Mouse (Mus musculus) bone marrow, adult 2 months (tissue): ENCODE measurements around the gene Gpr180. TPM values are rescaled to one million over a fixed set of nuclear protein-coding genes. Genes with fewer than 3 reads are reported as not detected.

Experiments used
- H3K27ac ChIP-seq: fragments of 200-500 bp; 2 replicates; pipeline ENCODE4 v1.5.1; 2012; ENCODE audit warnings: low read depth, mild to moderate bottlenecking, control low read depth, inconsistent platforms, low read length; ENCODE audit not compliant: control insufficient read depth, poor library complexity, insufficient read depth
- H3K4me1 ChIP-seq: fragments of 200-500 bp; 2 replicates; pipeline ENCODE4 v1.6.1; 2011; ENCODE audit warnings: low read length; ENCODE audit not compliant: control insufficient read depth, insufficient read depth
- H3K4me3 ChIP-seq: fragments of 200-500 bp; replicated peaks from 2 replicates; pipeline ENCODE3; 2011; ENCODE audit warnings: mild to moderate bottlenecking, low read depth, low read length, control low read depth; ENCODE audit not compliant: control insufficient read depth
- CTCF ChIP-seq: fragments of 200-500 bp; IDR thresholded peaks from 2 replicates; pipeline ENCODE4 v1.5.1; 2011; ENCODE audit warnings: low read length, control low read depth; ENCODE audit not compliant: control insufficient read depth, insufficient read depth
- POLR2A ChIP-seq: fragments of 200-500 bp; IDR thresholded peaks from 2 replicates; pipeline ENCODE4 v1.6.1; 2011; ENCODE audit warnings: low read depth, mild to moderate bottlenecking, control low read depth, low read length, borderline replicate concordance; ENCODE audit not compliant: control insufficient read depth
- WGBS: fragments of 180-500 bp; shearing (Covaris S2); methylation state at CpG from one replicate; pipeline ENCODE4 v1.1.7; 2018; 5-methylcytosine and 5-hydroxymethylcytosine counted together
- polyA plus RNA-seq: library from polyadenylated mRNA; stranded (reverse); fragments of >200 nt; gene quantifications from 2 replicates; pipeline ENCODE4 v1.2.4, GENCODE M21; 2011; ENCODE audit warnings: low replicate concordance; ENCODE audit not compliant: missing spikeins, insufficient read depth, insufficient read length

The Gpr180 gene
- polyA plus RNA-seq, 1 experiment: 4.0 TPM

DNA sequence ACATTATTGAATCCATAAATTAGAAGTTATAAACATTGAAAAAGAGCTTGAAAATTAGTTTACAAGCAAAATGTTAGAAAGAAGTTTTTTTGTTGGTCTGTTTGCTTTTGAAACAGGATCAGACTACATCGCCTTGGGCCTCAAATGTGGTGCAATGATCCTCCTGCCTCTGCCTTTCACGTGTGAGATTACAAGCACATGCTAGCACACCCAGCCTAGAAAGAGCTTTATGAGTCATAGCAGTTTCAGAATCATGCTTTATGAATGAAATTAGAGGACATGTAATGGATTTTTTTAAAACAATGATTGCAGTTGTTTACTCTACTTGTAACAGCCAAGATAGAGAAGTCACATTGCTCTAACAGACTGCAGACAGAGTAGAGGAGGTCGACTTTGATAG, 24.8 kb downstream of the Gpr180 start:
- Histone ChIP-seq H3K4me3 (no peak overlapping the region), H3K27ac (no peak overlapping the region), H3K4me1 (no peaks in the 10 kb centered on the region)
- WGBS: 74% methylated on average over 3 of the region's 3 CpGs
- no peak for TF ChIP-seq CTCF
- TF ChIP-seq POLR2A: no peak

DNA sequence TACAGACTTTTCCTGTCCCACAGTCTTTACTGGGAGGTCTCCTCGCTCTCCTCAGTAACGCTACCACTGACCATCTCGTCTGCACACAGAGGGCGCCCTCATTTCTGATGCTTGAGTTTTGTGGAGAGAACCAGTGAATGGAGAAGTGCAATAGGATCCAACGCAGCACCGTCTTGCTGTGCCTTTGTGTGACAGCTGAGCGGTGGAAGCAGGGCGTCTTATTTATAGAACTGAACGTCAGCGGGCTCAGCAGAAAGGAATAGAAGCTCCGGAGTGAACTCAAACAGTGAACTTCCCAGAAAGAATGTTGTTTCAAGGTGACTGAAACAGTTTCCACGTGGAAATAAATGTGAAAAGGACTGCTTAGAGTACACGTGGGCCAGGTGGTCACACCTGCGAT, 25.7 kb downstream of the Gpr180 start:
- TF ChIP-seq CTCF: no peak
- no peak for TF ChIP-seq POLR2A
- Histone ChIP-seq H3K27ac (no peak overlapping the region), H3K4me3 (no peak overlapping the region), H3K4me1 (no peaks in the 10 kb centered on the region)
- WGBS: 89% methylated on average over 14 of the region's 14 CpGs

DNA sequence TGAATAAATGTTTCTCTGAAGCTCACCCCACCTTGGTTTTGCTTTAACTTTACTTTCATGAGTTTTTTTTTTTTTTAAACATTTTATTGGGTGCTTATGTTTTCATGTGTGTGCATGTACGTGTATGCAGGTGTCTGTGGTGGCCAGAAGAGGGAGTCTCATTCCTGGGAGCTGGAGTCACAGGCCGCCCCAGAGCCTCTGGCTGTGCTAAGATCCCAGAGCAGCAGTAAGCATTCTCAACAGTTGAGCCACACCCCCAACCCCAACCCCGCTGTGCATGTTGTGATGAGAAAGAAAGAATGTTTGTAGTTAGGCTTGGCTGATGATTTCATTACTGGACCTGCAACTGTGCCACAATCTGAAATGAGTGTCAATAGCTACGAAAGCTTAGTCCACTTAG, 31.8 kb downstream of the Gpr180 start:
- no peak overlapping the region for H3K27ac ChIP-seq
- WGBS: 87% methylated on average over 4 of the region's 4 CpGs
- no peaks in the 10 kb centered on the region for H3K4me1 ChIP-seq
- H3K4me3 ChIP-seq: no peak overlapping the region
- TF ChIP-seq POLR2A: no peak

DNA sequence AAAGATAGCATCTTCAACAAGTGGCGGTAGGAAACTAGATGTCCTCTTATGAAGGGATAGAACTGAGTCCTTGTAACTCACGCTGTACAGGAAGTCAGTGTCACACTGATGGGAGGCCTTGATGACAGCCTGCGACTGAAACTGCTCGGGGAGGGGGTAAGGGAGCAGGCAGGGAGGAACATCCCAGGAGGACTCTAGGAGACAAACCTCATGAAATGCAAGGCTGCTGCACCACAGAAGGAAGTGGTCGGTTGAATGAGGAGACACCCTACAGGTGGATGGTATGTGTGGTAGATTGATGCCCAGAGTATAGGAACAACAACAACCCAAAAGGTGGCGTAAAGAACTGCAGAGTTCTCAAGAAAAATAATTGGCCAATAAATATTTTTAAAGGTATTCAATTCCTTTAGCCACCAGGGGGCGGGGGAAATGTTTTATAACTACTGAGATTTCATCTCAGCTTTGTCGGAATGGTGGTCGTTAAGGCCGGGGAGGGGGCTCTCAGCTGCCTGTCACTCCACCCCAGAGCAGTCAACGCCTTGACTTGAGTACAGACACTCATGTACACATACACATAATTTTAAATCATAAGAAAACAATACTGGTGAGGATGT, 36.7 kb downstream of the Gpr180 start:
- Histone ChIP-seq H3K4me3 (no peak overlapping the region), H3K27ac (no peak overlapping the region), H3K4me1 (no peaks in the 10 kb centered on the region)
- 50% methylated on average over 11 of the region's 11 CpGs for WGBS
- no peak for TF ChIP-seq CTCF
- no peak for TF ChIP-seq POLR2A

DNA sequence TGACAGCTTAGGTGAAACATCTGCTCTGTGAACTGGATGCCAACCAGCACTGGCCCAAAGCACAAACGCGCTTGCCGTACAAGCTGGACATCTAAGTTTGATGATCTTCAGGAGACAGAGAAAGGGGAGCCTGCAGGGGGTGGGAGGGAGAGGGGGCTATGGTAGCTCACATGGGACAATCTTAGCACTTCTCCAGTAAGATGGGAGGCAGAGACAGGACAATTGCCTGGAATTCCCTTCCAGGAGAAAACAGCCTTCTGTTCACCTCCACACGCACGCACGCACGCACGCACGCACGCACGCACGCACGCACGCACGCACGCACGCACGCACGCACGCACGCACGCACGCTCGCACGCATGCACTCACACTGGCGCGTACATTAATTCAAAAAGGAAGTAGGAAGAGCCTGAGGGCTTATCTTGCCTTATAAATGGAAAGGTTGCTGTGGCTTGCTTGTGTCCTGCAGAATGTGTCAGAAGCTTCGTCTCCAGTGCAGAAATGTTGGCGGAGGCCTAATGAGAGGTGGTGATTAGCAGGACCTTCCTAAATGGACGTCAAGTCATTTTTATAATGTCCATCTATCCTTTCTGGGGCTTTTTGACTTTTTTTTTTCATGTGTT, 38.2 kb downstream of the Gpr180 start:
- Histone ChIP-seq H3K27ac (no peak overlapping the region), H3K4me1 (no peaks in the 10 kb centered on the region), H3K4me3 (no peak overlapping the region)
- TF ChIP-seq CTCF (no peak), POLR2A (no peak)
- 88% methylated on average over 30 of the region's 30 CpGs for WGBS

DNA sequence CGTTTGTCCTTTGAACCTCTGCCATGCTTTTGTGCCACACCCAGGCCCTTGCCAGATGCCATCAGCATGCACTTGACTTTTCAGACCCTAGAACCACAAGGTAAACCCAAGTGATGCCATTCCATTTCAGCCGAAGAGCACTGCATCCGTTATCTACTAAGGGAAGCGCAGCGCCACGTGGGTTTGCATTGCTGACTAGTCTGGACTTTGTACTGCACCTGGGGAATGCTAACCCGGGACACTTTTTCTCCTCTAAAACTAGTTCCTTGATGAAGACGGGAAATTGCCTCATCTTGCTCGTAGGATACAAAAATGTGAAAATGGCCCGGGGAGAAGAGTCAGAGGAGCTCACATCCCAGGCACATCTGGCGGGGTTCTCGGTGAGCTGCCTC, 38.7 kb downstream of the Gpr180 start:
- H3K27ac ChIP-seq: no peak overlapping the region

DNA sequence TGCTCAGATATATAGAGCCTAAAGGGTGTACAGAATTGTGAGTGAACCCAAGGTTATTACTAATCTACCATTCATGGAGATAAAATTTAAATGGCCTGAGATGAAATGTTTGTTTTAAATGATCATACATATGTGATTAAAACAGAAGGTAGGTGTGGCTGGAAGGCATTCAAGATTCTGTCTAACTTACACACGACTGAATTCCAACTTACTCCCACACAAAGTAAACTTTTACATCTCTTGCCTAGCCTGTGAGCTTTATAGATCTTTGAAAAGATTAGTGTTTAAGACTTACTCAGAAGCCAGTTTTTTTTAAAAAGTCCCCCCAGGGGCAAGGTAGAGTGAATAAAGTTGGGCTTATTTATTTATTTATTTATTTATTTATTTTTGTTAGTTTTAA, 42.3 kb downstream of the Gpr180 start:
- 37% methylated on average over 1 of the region's 1 CpGs for WGBS
- Histone ChIP-seq H3K4me1 (no peaks in the 10 kb centered on the region; the same call in 1 of the 2 replicates), H3K27ac (no peak overlapping the region), H3K4me3 (no peak overlapping the region)
- TF ChIP-seq CTCF (no peak), POLR2A (no peak)

More for the DNA sequence above, 38.7 kb downstream of the Gpr180 start:
- TF ChIP-seq CTCF (no peak), POLR2A (no peak)
- 81% methylated on average over 12 of the region's 12 CpGs for WGBS
- Histone ChIP-seq H3K4me3 (no peak overlapping the region), H3K4me1 (no peaks in the 10 kb centered on the region)

DNA sequence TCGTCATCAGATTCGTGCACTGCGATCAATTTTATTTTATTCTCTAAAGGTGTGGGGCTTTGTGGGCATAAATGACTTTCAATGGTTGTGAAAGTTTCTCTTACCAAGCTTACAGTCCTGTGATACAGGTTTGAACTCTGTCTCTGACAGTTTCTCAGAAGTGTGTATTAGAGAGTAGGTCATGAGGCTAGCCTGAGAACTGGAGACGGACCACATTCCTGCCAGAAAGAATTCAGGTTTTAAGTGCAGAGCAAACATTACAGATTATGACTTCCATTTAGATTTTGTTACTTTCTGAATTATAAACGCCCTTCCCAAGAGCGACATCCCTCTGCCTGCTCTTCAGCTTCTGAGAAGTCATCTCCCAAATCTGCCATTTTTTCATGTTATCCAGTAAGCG, 42.7 kb downstream of the Gpr180 start:
- Histone ChIP-seq H3K4me3 (no peak overlapping the region), H3K27ac (no peak overlapping the region), H3K4me1 (no peaks in the 10 kb centered on the region; the same call in 1 of the 2 replicates)
- TF ChIP-seq POLR2A: no peak
- no peak for TF ChIP-seq CTCF
- 53% methylated on average over 7 of the region's 7 CpGs for WGBS
